Mouse (Mus musculus) spleen, postnatal 14 days (tissue): Measurements from ENCODE around the gene Ero1l.
A peak's percentile ranks its signal among the peaks of the same experiment; 100 is the strongest.

Source experiments
- DNase-seq, 2 experiments: peaks; one replicate each; pipeline ENCODE4 v3.0.0; 2021 to 2022; ENCODE audit warnings: low spot score in 2 of 2

Gene Ero1l

DNA sequence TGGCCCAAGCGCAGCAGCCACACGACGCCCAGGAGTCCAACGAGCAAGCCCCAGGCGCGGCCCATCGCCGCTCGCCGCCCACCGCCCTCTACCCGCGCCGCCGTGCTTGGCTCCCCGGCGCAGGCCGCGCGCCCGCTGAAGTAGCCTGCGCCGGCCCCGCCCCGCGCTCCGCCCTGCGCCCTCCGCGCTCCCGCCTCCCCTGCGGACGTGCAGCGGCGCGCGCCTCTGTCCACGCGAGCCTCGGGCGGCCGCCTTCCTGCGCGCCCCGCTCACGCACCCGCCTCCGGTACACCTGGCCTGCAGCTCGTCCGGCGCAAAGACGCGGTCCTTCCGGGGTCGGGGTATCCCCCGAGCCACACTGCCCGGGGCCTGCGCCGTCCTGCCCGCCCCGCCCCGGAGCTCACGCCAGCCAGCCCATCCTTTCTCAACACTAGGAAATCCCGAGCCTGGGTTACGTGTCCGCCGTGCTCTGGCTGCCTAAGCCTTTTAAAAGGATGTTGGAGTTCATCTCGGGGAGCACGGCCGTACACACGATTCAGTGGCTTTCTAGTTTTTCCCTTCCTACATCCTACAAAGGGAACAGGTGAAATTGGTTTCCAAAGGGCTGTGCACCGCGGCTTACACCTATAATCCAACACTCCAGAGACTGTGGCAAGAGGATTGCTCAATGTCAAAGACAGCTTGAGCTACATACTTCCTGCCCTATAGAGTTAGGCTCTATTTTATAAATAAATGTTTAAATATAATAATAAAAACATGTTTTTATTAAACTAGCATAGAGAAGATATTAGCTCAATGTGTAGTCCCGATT, at the start of gene Ero1l:
Gene Ero1l, minus strand, starts transcription at position 346 of the 811 bp plus-strand sequence.
- peak; percentile 72 to 73 for DNase-seq

DNA sequence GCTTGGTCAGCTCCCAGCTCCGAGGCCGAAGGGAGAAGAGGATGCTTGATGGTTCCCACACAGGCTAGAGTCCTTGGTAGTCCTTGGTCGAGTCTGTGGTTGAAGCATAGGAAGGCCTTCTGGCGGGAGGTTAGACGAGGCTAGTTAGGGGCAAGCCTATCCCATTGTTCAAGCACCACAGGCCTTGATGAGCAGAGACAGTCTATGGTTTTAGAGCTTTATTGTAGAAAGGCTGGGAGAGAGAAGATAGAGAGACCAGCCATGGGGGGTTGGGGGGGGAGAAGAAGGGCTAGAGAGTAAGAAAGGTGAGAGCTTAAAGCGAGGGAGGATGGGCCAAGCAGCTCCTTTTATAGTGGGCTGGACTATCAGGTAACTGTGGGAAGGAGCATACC, 46.6 kb upstream of the Ero1l start:
- DNase-seq: no peak

DNA sequence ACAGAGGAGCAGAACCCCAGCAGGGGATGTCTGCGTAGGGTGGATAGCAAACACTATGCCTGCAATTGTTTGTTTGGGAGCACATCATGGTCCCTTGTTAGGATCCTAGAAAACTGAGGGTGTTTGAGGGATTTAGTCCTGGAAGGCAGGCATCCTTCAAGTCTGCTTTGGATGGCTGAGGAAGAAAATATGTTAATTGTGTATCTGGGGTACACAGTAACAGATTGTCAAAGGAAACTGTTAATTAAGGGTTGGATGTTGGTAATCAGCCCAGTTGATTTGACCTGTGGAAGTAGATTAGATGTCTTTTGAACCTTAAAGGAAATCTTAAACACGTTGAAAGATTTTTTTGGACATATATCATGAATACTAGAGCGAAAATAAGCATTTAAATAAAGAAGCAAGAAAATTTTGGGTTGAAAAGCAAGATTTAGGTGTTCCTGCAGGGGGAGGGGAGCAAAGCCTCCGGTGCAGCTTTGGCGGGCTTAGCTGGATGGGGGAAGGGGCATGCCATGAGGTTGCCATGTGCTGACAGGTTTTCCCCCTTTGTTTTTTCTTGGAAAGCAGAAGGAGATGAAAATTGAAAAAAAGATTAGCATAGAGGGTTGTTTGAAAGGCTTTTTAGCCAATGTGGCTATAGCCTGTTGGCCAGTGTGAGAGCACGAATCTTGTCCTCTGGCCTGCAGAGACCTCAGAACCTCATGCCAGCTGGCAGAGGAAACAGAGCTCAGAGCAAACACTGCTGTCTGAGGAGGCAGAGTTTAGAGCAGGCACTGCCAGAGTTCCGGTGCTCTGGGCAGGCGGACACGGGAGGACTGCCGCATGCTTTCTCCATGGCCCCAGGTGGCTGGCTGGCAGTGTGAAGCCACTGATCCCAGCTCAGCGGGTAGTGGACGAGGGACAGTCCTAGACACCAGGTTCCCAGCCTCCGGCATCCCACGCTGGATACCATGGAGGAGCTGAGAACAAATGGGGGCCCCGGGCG, 45.9 kb upstream of the Ero1l start:
- no peak for DNase-seq

DNA sequence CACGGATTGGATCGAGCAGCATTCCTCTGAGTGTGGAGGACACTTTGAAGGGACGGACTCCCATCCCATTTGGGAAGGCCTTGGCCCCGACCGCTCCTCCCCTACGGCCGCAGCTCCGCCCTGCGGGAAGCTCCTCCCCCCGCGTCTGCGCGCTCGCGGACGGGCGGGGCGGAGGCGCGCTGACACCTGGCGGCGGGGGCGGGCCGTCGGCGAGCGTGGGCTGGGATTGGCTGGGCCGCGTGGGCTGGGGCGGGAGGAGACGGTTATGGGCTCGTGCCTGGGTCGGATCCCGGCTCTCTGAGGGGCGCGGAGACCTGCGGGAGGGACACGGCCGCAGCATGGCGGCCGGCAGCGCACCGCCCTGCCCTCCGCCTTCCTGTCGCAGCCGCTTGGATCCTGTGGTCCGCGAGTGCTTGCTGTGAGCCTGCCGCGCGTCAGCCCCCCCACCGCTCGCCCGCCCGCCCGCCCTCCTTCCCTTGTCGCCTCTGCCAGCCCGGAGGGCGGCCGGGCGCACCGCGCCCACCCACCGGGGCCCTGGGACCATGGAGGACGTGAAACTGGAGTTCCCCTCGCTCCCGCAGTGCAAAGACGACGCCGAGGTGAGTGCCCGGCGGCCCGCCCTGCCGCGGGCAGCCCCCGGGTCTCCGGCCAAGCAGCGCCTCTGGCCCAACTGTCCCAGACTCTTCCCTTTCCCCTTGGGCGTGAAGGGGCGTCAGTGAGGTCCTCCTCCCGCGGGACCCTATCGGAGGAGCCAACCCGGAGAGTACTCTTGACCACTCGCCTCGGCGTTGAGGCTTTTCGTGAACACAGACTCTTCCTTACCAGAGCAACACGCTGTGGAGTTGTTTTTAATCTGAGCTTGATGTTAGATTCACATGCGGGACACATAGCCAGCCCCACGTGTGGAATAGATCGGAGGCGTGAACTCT, 32.6 kb upstream of the Ero1l start, which contains the start of gene Styx:
Gene Styx, plus strand, starts transcription at position 163 of the 929 bp plus-strand sequence.
- peak; percentile 95 for DNase-seq

DNA sequence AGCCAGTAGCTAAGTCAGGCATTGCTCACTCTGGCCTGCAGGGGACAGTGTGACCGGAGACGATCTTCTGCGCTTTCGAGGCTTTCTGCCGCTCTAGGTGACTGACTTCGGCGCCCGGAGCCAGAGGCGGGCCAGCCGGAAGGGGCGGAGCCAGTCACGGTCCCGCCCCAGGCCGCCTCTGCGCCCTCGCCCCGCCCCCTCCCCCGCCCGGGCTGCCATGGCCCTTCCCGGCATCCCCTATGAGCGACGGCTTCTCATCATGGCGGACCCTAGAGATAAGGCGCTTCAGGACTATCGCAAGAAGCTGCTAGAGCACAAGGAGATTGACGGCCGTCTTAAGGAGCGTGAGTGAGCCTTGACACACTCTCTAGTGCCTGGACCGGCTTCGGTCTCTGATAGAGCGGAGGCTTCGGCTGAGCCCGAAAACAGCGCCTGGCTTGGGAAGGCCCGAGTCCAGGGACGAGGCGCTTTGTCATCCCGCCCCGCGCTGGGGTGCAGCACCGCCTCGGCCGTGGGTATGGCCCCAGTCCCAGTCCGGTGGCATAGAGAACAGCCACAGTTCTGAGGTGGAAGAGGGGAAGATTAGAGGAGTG, 11.1 kb upstream of the Ero1l start, which contains the start of gene Psmc6:
Gene Psmc6, plus strand, starts transcription at position 200 of the 593 bp plus-strand sequence.
- DNase-seq: peak; percentile 78 to 86

DNA sequence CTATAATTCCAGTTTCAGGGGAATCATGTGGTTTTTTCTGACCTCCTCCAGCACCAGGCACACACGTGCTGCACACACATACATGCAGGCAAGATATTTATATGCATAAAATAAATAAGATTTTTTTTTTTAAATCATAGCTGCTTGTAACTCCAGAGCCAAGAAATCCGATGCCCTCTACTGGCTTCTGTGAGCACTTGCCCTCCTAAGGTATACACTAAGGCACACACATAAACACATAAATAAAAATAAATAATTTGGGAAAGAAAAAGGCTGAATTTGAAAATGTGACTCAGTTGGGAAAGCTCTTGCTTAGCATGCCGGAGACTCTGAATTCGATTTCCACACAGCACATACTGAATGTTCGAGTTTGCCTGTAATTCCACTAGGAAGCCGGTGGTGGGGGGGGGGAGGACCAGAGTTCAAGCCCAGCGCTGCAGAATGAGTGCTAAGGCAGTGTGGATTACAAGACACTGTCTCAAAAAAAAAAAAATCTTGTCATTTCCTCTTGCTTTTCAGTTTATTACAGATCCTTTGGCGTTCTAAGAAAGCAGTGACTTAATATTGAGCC, 10.5 kb upstream of the Ero1l start:
- no peak for DNase-seq

DNA sequence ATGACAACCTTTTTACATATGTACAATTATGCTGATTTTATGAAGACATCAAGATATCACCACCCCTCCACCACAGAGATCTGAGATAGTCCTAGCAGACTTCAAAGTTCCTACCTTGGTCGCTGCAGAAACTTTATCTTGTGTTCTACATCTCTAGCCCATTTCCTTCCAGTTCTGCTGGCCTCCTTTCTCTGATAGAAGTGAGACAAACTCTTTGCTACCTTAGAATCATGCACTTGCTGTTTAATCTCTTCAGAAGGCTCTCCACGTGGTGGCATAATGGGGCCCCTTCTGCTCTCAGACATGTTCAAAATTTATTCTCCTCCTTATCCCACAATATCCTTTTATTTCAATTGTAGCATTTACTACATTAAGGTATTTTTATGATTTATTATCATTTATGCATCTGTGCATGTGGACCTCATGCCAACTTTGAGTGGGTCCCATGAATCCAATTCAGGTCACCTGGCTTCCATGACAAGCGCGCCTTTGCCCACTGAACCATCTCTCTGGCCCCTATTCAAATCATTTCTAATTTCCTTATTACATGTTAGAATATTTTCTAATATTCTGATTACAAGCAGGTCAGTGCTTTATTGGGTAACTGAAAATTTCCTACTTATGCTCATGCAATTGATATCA, 9.6 kb upstream of the Ero1l start:
- DNase-seq: no peak

DNA sequence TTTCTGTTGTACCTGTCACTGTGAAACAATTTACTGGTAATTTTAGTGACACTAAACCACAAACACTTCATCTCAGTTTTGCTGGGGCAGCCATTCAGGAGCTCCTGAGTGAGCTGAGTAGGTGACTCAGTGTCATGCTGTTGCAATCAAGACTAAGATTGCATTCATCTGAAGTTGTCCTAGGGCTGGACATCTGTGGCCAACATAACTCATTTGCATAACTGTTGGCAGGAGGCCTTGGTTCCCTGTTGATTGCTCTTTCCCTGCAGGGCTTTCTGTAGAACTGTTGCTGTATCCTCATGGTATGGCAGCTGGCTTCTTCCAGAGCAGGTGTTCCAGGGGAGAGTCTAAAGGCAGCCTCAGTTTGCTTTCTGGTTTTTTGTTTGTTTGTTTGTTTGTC, 6.9 kb upstream of the Ero1l start:
- no peak for DNase-seq

DNA sequence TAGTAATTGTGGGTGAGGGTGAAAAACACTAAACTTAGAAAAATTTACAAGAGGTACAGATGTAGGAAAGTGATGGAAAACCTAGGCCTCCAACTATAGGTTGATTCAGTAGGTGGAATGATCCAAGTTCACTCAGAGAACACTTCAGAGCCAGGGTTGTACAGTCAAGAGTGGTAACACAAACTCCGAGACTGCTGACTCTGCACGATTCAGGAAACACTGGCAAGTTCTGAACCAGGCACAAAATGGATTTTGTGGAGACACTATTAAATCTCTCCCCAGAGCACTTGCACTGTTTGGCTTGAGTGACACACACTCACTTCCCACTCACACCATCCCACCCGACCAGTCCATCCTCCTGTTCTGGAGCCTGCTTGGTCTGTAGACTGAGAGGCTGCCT, 4.7 kb upstream of the Ero1l start:
- no peak for DNase-seq

DNA sequence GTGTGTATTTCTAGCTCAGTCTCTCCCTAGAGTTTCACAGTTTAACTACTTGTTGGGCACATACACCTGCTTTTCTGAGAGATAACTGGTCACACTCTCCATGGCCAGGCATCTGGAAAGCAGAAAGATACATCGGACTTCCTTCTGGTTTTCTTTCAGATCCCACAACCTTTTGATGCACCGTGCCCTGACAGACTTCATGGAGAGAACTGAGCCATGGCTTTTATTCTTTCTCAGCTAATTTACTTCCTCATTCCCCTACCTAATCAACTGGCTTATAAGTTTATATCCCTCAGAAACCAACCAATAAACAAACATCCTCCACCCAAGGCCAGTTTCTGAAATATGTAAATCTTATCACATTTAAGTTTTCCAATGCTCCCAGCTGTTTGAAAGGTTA, 3.9 kb upstream of the Ero1l start:
- no peak for DNase-seq

DNA sequence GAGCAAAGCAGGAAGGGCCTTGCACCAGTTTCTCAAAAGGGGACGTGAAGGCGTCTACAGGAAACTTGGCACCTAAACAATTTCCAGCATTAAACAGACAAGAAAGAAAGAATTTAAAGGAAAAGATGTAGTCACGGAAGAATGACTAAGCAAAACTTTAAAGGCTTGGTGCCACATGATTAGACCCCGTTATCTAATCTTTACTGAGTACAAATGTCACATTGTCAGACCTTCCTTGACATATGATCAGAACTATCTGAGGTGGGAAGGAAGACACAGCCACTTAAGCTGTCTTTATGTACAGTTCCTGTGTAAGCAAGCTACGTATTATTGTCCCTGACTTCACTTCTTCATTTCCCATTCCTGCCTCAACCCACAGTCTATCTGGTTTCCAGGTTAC, 3.1 kb upstream of the Ero1l start:
- no peak for DNase-seq

DNA sequence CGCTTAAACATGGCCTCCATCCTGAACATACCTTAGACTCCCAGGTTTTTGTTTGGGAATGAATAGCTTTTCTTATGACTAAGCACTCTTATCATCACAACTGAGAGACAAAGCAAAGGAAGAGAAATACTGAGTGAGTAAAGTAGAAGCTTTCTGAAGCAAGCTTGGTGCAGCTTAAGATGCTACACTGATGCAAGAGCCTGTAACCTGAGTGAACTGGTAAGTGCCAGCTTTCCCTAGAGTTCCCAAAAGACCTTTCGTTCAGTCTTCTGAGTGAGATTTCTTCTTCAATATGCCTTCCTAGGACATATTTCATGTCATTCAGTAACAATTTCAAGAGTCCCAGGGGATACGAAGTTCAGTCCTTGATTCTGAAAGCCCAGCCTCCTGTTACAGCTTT, 2.5 kb upstream of the Ero1l start:
- no peak for DNase-seq

DNA sequence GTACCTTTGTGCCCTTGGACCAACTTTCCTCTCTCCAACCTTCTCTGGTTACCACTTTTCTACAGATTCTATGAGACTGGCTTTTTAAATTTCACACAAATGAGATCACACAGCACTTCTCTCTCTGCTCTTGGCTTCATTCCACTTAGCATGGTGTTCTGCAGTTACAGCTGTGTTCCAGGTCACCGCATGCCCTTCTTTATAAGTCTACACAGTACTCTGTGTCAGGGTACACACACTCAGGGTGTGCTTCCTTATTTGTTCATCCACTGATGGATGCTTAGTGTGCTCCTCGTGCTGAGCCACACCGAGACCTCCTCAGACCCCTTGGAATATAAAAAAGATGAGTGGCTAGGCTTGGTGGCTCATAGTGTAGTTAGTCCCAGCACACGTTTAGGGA, 1.5 kb upstream of the Ero1l start:
- DNase-seq: no peak

DNA sequence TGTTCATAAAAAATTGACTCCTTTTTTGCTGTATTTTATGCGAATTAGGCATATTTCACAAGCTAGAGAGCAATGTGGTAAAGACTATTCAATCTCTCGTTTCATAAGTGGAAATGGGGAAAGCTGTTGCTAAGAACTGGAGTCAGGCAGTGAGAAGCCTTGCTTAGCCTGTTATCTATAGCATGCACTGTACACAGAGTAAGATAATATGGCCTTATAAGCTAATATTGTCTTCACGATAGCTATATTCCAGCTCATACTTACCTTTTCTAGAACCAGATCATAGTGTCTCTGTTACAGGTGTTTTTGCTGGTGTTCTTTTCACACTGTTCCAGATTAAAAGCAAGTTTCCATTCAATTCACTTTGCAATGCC, 653 bp upstream of the Ero1l start:
- DNase-seq: no peak

DNA sequence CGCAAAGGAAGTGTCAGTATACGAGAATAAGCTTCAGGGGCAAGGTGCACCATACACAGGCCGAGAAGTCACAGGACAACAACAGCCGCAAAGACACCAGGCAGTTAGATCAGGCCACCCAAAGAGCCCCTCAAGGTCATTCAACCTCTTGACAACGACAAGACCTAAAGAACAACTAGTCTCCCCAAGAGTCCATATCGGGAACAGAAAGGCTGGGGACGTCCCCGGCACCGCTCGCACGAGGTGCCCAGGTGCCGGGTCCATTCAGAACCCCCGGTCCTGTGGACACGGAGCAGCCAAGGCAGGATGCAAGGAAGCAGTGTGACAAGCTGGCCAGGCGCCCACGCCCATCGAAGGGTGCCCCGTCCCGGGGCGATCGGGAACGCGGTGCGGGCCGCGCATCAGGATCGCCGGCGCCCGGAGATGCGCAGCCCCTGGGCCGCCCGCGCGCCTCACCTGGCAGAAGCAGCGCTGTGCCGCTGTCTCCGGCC, 605 bp downstream of the Ero1l start:
- DNase-seq: no peak

DNA sequence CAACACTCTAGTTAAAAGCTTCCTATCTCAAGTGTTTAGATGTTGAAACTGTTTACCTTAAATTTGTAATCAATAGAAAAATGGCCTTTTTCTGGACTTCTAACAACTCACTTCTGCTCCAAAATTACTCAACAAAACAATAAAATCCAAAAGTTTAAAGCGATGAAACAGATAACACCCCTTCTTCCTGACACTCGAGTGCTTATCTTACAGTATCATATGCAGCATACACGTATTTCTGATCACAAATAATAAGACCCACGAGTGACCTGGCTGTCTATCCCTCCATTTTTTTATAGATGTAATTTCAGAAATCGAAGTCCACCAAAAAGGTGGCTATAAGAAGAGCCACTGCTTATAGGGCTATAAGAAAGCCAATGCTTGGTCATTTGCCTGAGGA, 1.6 kb downstream of the Ero1l start:
- DNase-seq: no peak

DNA sequence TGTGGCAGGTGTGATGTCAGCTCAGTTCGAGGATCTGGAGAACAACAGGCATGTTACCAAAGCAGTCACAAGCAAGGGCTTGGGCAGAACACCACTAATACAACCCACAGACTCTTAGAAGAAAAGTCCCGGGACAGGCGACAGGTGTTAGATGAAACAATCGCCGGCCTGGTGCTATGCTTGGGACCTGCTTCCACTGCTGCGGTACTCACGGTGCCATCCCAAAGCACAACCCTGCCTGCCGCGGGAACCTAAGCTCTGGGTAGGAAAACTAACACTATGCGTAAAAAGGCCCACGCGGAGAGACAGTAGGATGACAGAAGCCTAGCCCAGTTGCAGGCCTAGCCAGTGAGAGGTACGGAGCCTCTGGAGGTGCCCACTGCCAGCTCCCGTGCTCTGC, 8.5 kb downstream of the Ero1l start:
- no peak for DNase-seq

DNA sequence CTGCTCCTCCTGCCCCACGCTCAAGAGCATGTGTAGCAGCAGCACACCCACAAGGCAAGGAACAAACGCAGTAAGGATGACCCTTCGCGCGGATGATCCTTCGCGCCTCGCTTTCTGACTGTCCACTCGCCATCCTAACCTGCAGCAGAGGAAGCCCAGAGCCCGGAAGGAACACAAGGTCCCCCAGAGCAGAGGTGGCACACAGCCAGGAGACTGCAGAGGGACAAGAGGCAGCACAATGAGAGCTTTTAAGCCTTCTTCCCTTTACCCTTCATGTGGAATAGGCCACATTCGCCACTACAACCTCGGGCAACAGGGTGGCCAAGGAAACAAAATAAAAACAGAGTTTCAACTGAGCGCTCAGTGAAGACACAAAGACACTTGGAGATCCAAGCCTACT, 8.9 kb downstream of the Ero1l start:
- DNase-seq: no peak

DNA sequence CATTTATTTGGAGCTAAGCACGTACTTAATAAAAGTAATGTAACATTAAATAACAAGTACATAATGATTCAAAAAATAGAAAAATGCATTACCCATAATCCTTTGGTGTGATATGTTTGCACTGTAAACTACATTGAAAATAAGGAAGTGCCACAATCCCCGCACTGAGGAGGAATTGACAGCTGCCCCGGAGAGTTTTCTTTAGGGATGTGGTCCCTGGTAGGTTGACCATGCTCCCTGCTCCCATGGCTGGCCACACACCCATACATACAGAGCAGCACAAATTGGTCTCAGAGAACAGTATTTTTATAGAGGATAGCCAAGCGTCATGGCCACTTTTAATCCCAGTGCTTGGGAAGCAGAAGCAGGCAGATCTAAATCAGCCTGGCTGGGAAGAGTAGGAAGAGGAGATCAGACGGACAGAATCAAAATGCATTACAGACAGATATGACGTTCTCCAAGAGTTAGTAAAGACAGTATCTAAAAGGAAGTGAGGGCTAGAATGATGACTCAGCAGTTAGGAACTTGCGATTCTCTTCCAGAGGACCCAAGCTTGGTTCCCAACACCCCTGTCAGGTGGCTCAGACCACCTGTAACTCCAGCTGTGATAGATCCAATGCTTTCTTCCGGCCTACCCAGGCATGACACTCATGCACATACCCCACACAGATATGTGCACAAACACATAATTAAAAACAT, 10.8 kb downstream of the Ero1l start:
- no peak for DNase-seq

DNA sequence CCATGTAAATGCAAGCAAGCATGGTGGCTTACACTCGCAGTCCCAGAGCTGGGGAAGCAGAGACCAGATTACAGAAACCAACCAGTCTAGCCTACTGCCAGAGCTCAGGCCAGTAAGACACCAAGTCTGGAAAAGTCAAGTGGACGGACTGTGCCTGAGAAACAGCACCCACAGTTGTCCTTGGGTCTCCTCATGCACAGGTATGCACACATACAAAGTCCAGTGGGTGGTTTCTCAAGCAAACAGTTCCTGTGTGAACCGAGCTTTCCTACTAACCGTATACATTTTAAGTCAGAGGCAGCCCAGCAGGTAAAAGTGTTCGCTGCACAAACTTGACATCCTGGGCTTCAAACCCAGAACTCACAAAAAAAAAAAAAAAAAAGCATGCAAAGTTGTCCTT, 12.7 kb downstream of the Ero1l start:
- no peak for DNase-seq
